Mouse (Mus musculus) liver, adult 2 months (tissue): Measurements from ENCODE around the gene 9230110F15Rik. TPM values are rescaled to one million over a fixed set of nuclear protein-coding genes. Genes with fewer than 3 reads are reported as not detected.
"Not testable (repeated sequence)": the region's sequence is repeated elsewhere in the genome, so short reads cannot be mapped to it uniquely, and the experiment has no call there.

Experiments
- DNase-seq: peaks from one replicate; pipeline ENCODE4 v3.0.0-alpha.2; 2011; ENCODE audit warnings: low read depth, low spot score; ENCODE audit errors: extremely low read depth
- H3K27ac ChIP-seq: fragments of 200-500 bp; replicated peaks from 2 replicates; pipeline ENCODE4 v1.5.1; 2012; ENCODE audit warnings: low read depth, mild to moderate bottlenecking, control low read depth, inconsistent platforms, low read length; ENCODE audit not compliant: insufficient read depth
- H3K27me3 ChIP-seq: fragments of 200-500 bp; 2 replicates; pipeline ENCODE4 v1.6.1; 2012; ENCODE audit warnings: mild to moderate bottlenecking, moderate library complexity, low read length, inconsistent platforms; ENCODE audit not compliant: control insufficient read depth, insufficient read depth
- H3K36me3 ChIP-seq: fragments of 200-500 bp; 2 replicates; pipeline ENCODE4 v1.6.1; 2012; ENCODE audit warnings: low read length, inconsistent platforms; ENCODE audit not compliant: control insufficient read depth, insufficient read depth
- H3K4me1 ChIP-seq: fragments of 200-500 bp; 2 replicates; pipeline ENCODE4 v1.6.1; 2011; ENCODE audit warnings: low read length; ENCODE audit not compliant: control insufficient read depth, insufficient read depth
- H3K4me3 ChIP-seq: fragments of 200-500 bp; 2 replicates; pipeline ENCODE4 v1.5.1; 2011; ENCODE audit warnings: low read depth, mild to moderate bottlenecking, control low read depth, low read length, moderate library complexity; ENCODE audit not compliant: insufficient read depth
- H3K79me2 ChIP-seq: fragments of 200-500 bp; 2 replicates; pipeline ENCODE4 v1.6.1; 2012; ENCODE audit warnings: inconsistent platforms, mild to moderate bottlenecking, low read length, moderate library complexity; ENCODE audit not compliant: control insufficient read depth, insufficient read depth
- H3K9ac ChIP-seq: fragments of 200-500 bp; 2 replicates; pipeline ENCODE4 v1.6.1; 2012; ENCODE audit warnings: low read depth, mild to moderate bottlenecking, control low read depth, inconsistent platforms, low read length
- CTCF ChIP-seq: fragments of 200-500 bp; IDR thresholded peaks from 2 replicates; pipeline ENCODE4 v1.5.1; 2011; ENCODE audit warnings: low read depth, low read length, control low read depth
- POLR2A ChIP-seq: fragments of 200-500 bp; IDR thresholded peaks from 2 replicates; pipeline ENCODE4 v1.6.1; 2011; ENCODE audit warnings: low read length, control low read depth; ENCODE audit not compliant: insufficient read depth; ENCODE audit errors: extremely low read depth
- WGBS: fragments of 180-500 bp; shearing (Covaris S2); methylation state at CpG from one replicate; pipeline ENCODE4 v1.1.7; 2018; 5-methylcytosine and 5-hydroxymethylcytosine counted together
- polyA plus RNA-seq: library from polyadenylated mRNA; depleted of rRNA; stranded (reverse); fragments of >200 nt; gene quantifications from 2 replicates; pipeline ENCODE4 v1.2.3, GENCODE M21; 2012; rRNA removed
- total RNA-seq: library from RNA; depleted of rRNA; stranded (reverse); fragments of >200 nt; gene quantifications from 2 replicates; pipeline ENCODE4 v1.2.3, GENCODE M21; 2014; rRNA removed

The 9230110F15Rik gene
- total RNA-seq (not detected in 2 replicates), polyA plus RNA-seq (not detected in 2 replicates)

DNA sequence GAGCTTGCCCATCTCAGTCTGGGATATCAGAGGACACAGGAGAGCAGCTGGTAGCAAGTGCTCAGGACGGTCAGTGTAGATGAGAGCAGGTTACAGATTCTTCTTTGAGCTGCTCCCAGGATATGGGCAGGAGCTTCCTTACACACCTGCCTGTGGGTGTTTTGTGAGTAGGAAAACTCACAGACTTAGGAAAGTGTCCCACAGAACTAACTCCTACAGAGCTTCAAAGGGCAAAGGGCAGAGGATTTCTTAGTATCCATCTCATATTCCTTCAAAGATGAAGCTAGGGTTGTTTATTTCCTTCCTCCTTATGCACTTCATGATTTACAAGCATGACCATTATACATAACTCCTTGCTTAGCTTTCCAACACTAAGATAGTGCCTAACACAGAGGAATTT lies at the start of gene 9230110F15Rik:
Gene 9230110F15Rik (minus strand): TSS at position 101 of the 400 bp plus-strand sequence.
- 64% methylated on average over 1 of the region's 1 CpGs for WGBS
- Histone ChIP-seq H3K4me3 (no peak within 1 kb of the TSS), H3K36me3 (no peaks in the 10 kb centered on the region), H3K27me3 (no peaks in the 10 kb centered on the region), H3K27ac (no peak within 1 kb of the TSS), H3K4me1 (no peaks in the 10 kb centered on the region), H3K79me2 (no peaks in the 10 kb centered on the region), H3K9ac (no peak within 1 kb of the TSS)
- DNase-seq, result no peak
- no peak for TF ChIP-seq POLR2A
- TF ChIP-seq CTCF, result no peak

DNA sequence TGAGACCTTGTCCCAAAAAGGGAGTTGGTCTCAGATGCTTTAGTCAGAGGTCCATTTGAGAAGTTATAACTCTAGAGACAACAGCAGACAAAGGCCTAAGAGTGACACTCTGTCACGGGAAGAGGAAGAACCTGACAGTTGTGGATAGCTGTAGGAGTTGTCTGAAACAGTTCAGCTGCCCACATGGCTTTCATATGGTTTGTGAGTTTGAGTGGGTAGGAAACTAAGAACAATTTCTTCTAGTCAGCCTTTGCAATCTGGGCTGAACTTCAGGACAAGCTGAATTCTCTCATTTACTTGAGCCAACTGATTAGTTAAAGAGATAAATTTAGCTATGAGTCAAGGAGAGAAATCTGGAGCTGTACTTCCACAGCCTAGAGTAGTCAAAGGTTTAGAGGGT lies 49.2 kb upstream of the 9230110F15Rik start:
- H3K4me1 ChIP-seq, H3K4me3 ChIP-seq: not testable (repeated sequence)
- WGBS, result 35% methylated on average over 1 of the region's 1 CpGs

DNA sequence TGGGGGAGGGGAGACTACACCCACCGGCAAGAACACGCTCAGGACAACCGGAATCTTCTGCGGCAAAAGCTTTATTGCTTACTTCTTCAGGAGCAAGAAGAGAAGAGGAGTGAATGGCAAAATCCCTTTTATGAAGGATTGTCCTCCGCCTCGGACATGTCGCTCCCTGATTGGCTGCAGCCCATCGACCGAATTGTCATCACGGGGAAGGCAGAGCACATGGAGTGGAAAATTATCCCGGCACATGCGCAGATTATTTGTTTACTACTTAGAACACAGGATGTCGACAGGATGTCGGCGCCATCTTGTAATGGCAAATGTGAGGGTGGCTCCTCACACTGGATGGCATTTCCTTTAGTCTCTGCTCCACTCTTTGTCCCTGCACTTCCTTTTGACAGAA lies 26.1 kb downstream of the 9230110F15Rik start:
- H3K36me3 ChIP-seq, H3K4me3 ChIP-seq, H3K79me2 ChIP-seq, H3K27me3 ChIP-seq, H3K9ac ChIP-seq, H3K4me1 ChIP-seq, DNase-seq, H3K27ac ChIP-seq: not testable (repeated sequence)
- 94% methylated on average over 15 of the region's 15 CpGs for WGBS

More for the DNA sequence above, 49.2 kb upstream of the 9230110F15Rik start:
- H3K27ac ChIP-seq, H3K27me3 ChIP-seq, H3K36me3 ChIP-seq, H3K9ac ChIP-seq, DNase-seq, H3K79me2 ChIP-seq: not testable (repeated sequence)

DNA sequence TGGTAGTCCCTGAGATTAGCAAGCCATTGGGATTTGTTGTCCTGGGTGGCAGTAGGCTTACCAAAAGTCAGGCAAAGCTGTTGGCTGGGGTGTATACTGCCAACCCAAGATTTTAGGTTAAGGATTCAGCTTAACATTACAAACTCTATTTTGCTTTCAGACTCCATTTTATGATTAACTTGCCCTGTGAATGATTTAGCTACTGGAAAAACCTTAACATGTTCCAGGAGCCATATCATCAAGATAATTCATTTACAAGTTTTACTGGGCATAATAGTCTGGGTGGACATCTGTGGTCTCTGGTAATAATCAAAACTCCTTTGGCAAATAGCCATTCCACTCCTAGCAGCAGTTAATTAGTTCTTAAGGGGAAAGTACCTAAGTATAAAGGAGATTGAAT lies 45.8 kb downstream of the 9230110F15Rik start:
- no peaks in the 10 kb centered on the region for H3K79me2 ChIP-seq
- no peaks in the 10 kb centered on the region for H3K36me3 ChIP-seq
- no peak overlapping the region for H3K9ac ChIP-seq
- no peak overlapping the region for H3K4me3 ChIP-seq
- no peaks in the 10 kb centered on the region for H3K4me1 ChIP-seq
- H3K27ac ChIP-seq, result no peak overlapping the region
- TF ChIP-seq POLR2A (no peak), CTCF (no peak)
- H3K27me3 ChIP-seq, result no peaks in the 10 kb centered on the region
- DNase-seq, result no peak

DNA sequence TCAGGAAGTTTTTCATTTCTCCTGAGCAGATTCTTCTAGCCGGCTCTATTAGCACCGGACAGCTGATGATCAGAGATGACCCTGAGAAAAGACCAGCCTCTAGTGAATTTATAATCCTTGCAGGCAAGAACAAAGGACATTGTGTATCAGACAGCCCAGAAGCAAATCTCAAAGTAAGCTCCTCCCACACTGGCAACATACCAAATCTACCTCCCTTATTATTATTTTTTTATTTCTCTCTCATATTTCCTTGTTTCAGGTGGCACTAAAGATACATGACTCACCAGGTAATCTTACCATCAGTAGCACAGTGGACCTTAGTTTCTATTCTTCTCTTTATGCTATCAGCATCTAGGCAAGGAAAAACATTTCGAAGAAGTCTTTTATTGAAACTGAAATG lies 53.9 kb downstream of the 9230110F15Rik start, which contains the start of the genes Gm27235 and D730048I06Rik:
Gene Gm27235 (minus strand): TSS at position 101 of the 400 bp plus-strand sequence.
Gene D730048I06Rik (minus strand): TSS at position 112 of the 400 bp plus-strand sequence.
- Histone ChIP-seq H3K27me3 (no peaks in the 10 kb centered on the region), H3K36me3 (no peaks in the 10 kb centered on the region), H3K79me2 (no peaks in the 10 kb centered on the region), H3K9ac (no peak within 1 kb of the TSS), H3K4me1 (no peaks in the 10 kb centered on the region), H3K4me3 (no peak within 1 kb of the TSS), H3K27ac (no peak within 1 kb of the TSS)
- no peak for DNase-seq
- WGBS, result 87% methylated on average over 3 of the region's 3 CpGs
- TF ChIP-seq POLR2A (no peak), CTCF (no peak)

Other genes starting within 250 kb of the 9230110F15Rik start
- not detected in 2 replicates for gene Pate4, start 232.2 kb downstream of the 9230110F15Rik start, total RNA-seq
- not detected in 2 replicates for gene Pate4, start 232.2 kb downstream of the 9230110F15Rik start, polyA plus RNA-seq
- gene Pate3, start 195.9 kb downstream of the 9230110F15Rik start, total RNA-seq, result not detected in 2 replicates
- not detected in 2 replicates for gene Pate3, start 195.9 kb downstream of the 9230110F15Rik start, polyA plus RNA-seq
- gene Pate1, start 156.8 kb downstream of the 9230110F15Rik start, total RNA-seq, result not detected in 2 replicates
- gene Pate1, start 156.8 kb downstream of the 9230110F15Rik start, polyA plus RNA-seq, result not detected in 2 replicates
- not detected in 2 replicates for gene Gm17677, start 103.1 kb downstream of the 9230110F15Rik start, total RNA-seq
- not detected in 2 replicates for gene Gm17677, start 103.1 kb downstream of the 9230110F15Rik start, polyA plus RNA-seq
- gene Gm17727, start 66.0 kb downstream of the 9230110F15Rik start, total RNA-seq, result not detected in 2 replicates
- not detected in 2 replicates for gene Gm17727, start 66.0 kb downstream of the 9230110F15Rik start, polyA plus RNA-seq
- gene Gm27235, start 54.0 kb downstream of the 9230110F15Rik start, total RNA-seq, result not detected in 2 replicates
- not detected in 2 replicates for gene Gm27235, start 54.0 kb downstream of the 9230110F15Rik start, polyA plus RNA-seq
- not detected in 2 replicates for gene D730048I06Rik, start 54.0 kb downstream of the 9230110F15Rik start, total RNA-seq
- not detected in 2 replicates for gene D730048I06Rik, start 54.0 kb downstream of the 9230110F15Rik start, polyA plus RNA-seq
- gene 9230113P08Rik, start 64.3 kb upstream of the 9230110F15Rik start, total RNA-seq, result not detected in 2 replicates
- not detected in 2 replicates for gene 9230113P08Rik, start 64.3 kb upstream of the 9230110F15Rik start, polyA plus RNA-seq